Mouse (Mus musculus) MEL (cell line): ENCODE measurements at regions not wholly inside any gene's neighbourhood (a gene's known extent, or its start where the extent isn't known, plus 50 kb on each side); places are given as distances from the start of the nearest gene placed in this dataset.

Source experiments
- DNase-seq: peaks from one replicate; pipeline ENCODE4 v3.0.0; 2011; ENCODE audit warnings: low read depth, low spot score
- H3K27ac ChIP-seq: 2 replicates; pipeline ENCODE4 v1.5.1; 2012; ENCODE audit warnings: low read depth, mild to moderate bottlenecking, control low read depth, low read length, moderate library complexity; ENCODE audit not compliant: control insufficient read depth
- H3K27me3 ChIP-seq, 2 experiments: fragments of 150-350 bp in 1 of 2; sonication (generic) in 1 of 2; 2 replicates each; pipeline ENCODE4 v1.6.1; 2012; ENCODE audit warnings: low read length in 2 of 2, mild to moderate bottlenecking in 2 of 2, improper control_type of control experiment in 1 of 2, moderate library complexity in 1 of 2; ENCODE audit not compliant: insufficient read depth in 2 of 2, control insufficient read depth in 1 of 2
- H3K36me3 ChIP-seq, 2 experiments: 2 replicates each; pipeline ENCODE4 v1.6.1; 2012 to 2014; ENCODE audit warnings: low read length in 2 of 2, improper control_type of control experiment in 1 of 2, inconsistent platforms in 1 of 2, mild to moderate bottlenecking in 1 of 2; ENCODE audit not compliant: insufficient read depth in 2 of 2, control insufficient read depth in 1 of 2
- H3K4me1 ChIP-seq, 2 experiments: fragments of 150-350 bp in 1 of 2; sonication (generic) in 1 of 2; 2 replicates each; pipeline ENCODE4 v1.6.1; 2012; ENCODE audit warnings: low read length in 2 of 2, improper control_type of control experiment in 1 of 2, mild to moderate bottlenecking in 1 of 2; ENCODE audit not compliant: insufficient read depth in 2 of 2, control insufficient read depth in 1 of 2
- H3K4me3 ChIP-seq, 2 experiments: fragments of 150-350 bp in 1 of 2; sonication (generic) in 1 of 2; 2 replicates each; pipeline ENCODE4 v1.5.1; 2012; ENCODE audit warnings: low read depth in 2 of 2, low read length in 2 of 2, mild to moderate bottlenecking in 2 of 2, moderate library complexity in 2 of 2, control low read depth in 1 of 2, improper control_type of control experiment in 1 of 2; ENCODE audit not compliant: control insufficient read depth in 1 of 2, insufficient read depth in 1 of 2
- H3K79me2 ChIP-seq: 2 replicates; pipeline ENCODE4 v1.6.1; 2012; ENCODE audit warnings: mild to moderate bottlenecking, low read length, moderate library complexity; ENCODE audit not compliant: control insufficient read depth, poor library complexity, insufficient read depth
- H3K9ac ChIP-seq: 2 replicates; pipeline ENCODE4 v1.6.1; 2012; ENCODE audit warnings: low read depth, mild to moderate bottlenecking, control low read depth, low read length, moderate library complexity; ENCODE audit not compliant: control insufficient read depth, poor library complexity, severe bottlenecking
- H3K9me3 ChIP-seq: fragments of 150-350 bp; sonication (generic); replicated peaks from 2 replicates; pipeline ENCODE4 v1.6.1; 2012; ENCODE audit warnings: mild to moderate bottlenecking, low read length, improper control_type of control experiment, moderate library complexity; ENCODE audit not compliant: insufficient read depth
- ELF1 ChIP-seq: IDR thresholded peaks from 2 replicates; pipeline ENCODE4 v1.6.1; 2014; ENCODE audit warnings: low read depth, mild to moderate bottlenecking, inconsistent platforms, low read length, improper control_type of control experiment, moderate library complexity
- HCFC1 ChIP-seq: IDR thresholded peaks from 2 replicates; pipeline ENCODE4 v1.6.1; 2012; ENCODE audit warnings: low read depth, mild to moderate bottlenecking, inconsistent platforms, low read length, improper control_type of control experiment, moderate library complexity
- JUND ChIP-seq: IDR thresholded peaks from 2 replicates; pipeline ENCODE4 v1.6.1; 2011; ENCODE audit warnings: low read depth, mild to moderate bottlenecking, improper control_type of control experiment, low read length
- MAX ChIP-seq: IDR thresholded peaks from 2 replicates; pipeline ENCODE4 v1.6.1; 2011; ENCODE audit warnings: low read length, improper control_type of control experiment
- MYC ChIP-seq: IDR thresholded peaks from 2 replicates; pipeline ENCODE4 v1.6.1; 2011; ENCODE audit warnings: low read depth, mild to moderate bottlenecking, low read length, improper control_type of control experiment, moderate library complexity
- NRF1 ChIP-seq: IDR thresholded peaks from 2 replicates; pipeline ENCODE4 v1.6.1; 2014; ENCODE audit warnings: low read depth, mild to moderate bottlenecking, inconsistent platforms, low read length, improper control_type of control experiment, moderate library complexity; ENCODE audit not compliant: poor library complexity, insufficient read depth, severe bottlenecking
- POLR2A ChIP-seq, 2 experiments: IDR thresholded peaks; 2 replicates each; pipeline ENCODE4 v1.6.1; 2011 to 2012; ENCODE audit warnings: low read length in 2 of 2, mild to moderate bottlenecking in 2 of 2, control low read depth in 1 of 2, improper control_type of control experiment in 1 of 2, low read depth in 1 of 2, moderate library complexity in 1 of 2; ENCODE audit not compliant: control insufficient read depth in 1 of 2, insufficient read depth in 1 of 2, poor library complexity in 1 of 2
- TAL1 ChIP-seq: IDR thresholded peaks from 2 replicates; pipeline ENCODE4 v1.6.1; 2012; ENCODE audit warnings: mild to moderate bottlenecking, inconsistent platforms, low read length, moderate library complexity, mixed read lengths
- TBP ChIP-seq: IDR thresholded peaks from 2 replicates; pipeline ENCODE4 v1.8.0; 2011; ENCODE audit warnings: low read depth, low read length, improper control_type of control experiment
- ZMIZ1 ChIP-seq: IDR thresholded peaks from 2 replicates; pipeline ENCODE4 v1.6.1; 2012; ENCODE audit warnings: low read depth, mild to moderate bottlenecking, inconsistent platforms, low read length, improper control_type of control experiment, moderate library complexity

DNA sequence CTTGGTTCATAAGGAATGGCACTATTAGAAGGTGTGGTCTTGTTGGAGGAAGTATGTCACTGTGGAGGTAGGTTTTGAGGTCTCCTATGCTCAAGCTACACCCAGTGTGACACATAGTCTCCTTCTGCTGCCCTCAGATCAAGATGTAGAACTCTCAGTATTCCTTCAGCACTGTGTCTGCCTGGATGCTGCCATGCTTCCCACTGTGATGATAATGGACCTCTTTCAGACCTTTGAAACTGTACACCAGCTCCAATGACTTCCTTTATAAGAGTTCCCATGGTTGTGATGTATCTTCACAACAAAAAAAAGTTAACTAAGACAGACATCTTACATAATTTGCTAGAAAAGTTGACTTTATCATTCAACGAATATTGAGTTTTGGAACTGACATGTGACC, 60.2 kb upstream of the Foxc1 start:
- no peaks in the 10 kb centered on the region for H3K4me1 ChIP-seq
- no peaks in the 10 kb centered on the region for H3K9me3 ChIP-seq
- DNase-seq: no peak
- H3K79me2 ChIP-seq: no peaks in the 10 kb centered on the region
- no peak overlapping the region for H3K4me3 ChIP-seq
- no peaks in the 10 kb centered on the region for H3K27me3 ChIP-seq
- no peaks in the 10 kb centered on the region for H3K36me3 ChIP-seq
- no peak overlapping the region for H3K9ac ChIP-seq
- no peak for TF ChIP-seq POLR2A (IDR thresholded peaks at IDR 0.05; ENCODE audit: control insufficient read depth in 1 of 2, insufficient read depth in 1 of 2, low read depth in 1 of 2, low read length in 2 of 2, poor library complexity in 1 of 2)
- no peak for TF ChIP-seq MYC
- no peak for TF ChIP-seq HCFC1
- no peak for TF ChIP-seq TAL1
- TF ChIP-seq ELF1: no peak
- no peak for TF ChIP-seq NRF1
- TF ChIP-seq JUND: no peak
- no peak for TF ChIP-seq ZMIZ1
- no peak for TF ChIP-seq MAX
- no peak for TF ChIP-seq TBP
- H3K27ac ChIP-seq: no peak overlapping the region
